Mouse (Mus musculus) megakaryocyte, adult 5-6 weeks (primary cell): ENCODE results near the gene Map3k11. TPM values are rescaled to one million over a fixed set of nuclear protein-coding genes. Genes with fewer than 3 reads are reported as not detected.
A peak's percentile ranks its signal among the peaks of the same experiment; 100 is the strongest.
"Not testable (repeated sequence)": the region's sequence is repeated elsewhere in the genome, so short reads cannot be mapped to it uniquely, and the experiment has no call there.

Source experiments
- ATAC-seq: 2 replicates; pipeline ENCODE4 v1.8.0; 2016; ENCODE audit warnings: mild to moderate bottlenecking, inconsistent platforms; ENCODE audit not compliant: poor library complexity, severe bottlenecking
- total RNA-seq, 2 experiments: library from RNA; stranded (forward) in 1 of 2; stranded (reverse) in 1 of 2; fragments of 153-499, 151-499 nt in 1 of 2; fragments of 221-1000, 200-1000 nt in 1 of 2; gene quantifications; 2 replicates each; pipeline versions ENCODE4 v1.2.3 to v1.2.4; 2015 to 2017

Map3k11 gene
- total RNA-seq, 2 experiments from 2014 or later = 30.3 to 39.8 TPM

GRCm38 (mm10) chr19:5665465-5665864 is 23.1 kb upstream of the Map3k11 start:
- no peak for ATAC-seq

DNA sequence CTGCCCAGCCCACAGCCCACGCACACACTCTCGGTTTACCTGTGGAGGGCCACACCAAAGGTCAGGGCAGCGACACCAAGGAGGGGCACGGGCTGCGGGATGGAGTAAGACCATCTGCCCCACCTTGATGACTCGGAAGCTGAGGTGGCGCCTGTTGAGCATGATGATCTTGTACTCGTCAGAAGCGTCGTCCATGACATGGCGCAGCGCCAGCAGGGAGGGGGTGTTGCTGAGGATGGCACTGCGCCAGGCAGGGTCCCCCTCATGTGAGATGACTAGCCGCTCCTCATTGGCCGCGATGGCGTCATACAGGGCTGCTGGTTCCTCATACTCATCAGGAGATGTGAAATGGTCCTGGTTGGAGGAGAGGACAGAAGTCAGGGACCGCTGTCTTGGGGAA is 22.2 kb upstream of the Map3k11 start:
- ATAC-seq = no peak

DNA sequence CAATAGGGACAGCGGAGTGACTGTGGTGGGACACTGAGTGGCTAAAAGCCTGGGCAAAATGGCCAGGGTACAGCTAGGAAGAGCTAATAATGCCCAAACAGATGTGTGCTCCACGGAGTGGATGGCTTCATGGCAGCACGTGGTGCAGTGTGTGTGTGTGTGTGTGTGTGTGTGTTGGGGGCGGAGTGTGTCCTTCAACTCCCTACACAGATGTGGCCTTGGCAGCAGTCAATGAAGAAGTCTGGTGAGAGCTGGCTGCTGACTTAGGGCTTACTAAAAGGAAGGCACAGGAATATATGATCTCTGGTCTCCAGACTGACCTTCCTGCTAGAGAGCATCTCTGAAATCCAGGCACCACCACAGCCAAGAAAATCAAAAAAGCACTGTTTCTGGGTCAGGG is 20.2 kb upstream of the Map3k11 start:
- no peak for ATAC-seq

GRCm38 (mm10) chr19:5680432-5680831 is 8.1 kb upstream of the Map3k11 start:
- no peak for ATAC-seq

DNA sequence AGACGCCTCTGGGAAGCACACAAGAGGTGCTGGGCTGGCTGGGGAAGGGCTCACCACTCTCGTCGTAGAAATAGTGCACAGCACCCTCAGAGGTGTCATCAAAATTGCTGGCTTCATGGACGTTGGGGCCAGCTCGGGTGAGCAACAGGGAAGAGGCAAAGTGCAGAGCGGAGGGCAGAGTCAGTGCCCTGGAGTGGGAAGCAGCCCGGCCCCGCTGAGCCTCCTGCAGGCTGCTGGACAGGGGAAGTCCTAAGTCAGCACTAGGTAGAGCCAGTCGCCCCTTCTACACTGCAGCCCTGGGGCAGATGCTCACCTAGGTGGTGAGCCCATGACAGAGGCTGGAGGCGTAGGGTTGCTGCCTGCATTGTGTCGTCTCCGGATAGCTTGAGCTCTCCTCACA is 4.3 kb upstream of the Map3k11 start:
- ATAC-seq = no peak

GRCm38 (mm10) chr19:5684985-5685384 is 3.6 kb upstream of the Map3k11 start:
- ATAC-seq = no peak

DNA sequence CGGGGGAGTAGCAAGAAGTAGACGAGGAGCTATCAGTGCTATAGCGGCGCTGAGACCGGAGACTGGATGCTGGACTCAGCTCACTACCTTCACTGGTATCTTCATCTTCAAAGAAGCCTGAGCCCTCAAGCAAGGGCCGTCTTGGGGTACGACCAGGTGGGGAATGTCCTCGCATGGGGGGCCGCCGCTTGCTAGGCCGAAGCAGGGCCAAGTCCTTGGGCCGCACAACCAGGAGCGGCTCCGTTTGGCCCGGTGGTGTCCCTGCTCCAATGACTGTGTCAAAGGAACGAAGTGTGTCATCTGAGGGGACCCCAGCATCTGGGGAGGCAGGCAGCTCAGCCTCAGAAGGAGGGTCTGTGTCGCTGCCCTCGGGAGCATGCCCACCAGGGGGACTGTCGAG is 3.1 kb upstream of the Map3k11 start:
- no peak for ATAC-seq

DNA sequence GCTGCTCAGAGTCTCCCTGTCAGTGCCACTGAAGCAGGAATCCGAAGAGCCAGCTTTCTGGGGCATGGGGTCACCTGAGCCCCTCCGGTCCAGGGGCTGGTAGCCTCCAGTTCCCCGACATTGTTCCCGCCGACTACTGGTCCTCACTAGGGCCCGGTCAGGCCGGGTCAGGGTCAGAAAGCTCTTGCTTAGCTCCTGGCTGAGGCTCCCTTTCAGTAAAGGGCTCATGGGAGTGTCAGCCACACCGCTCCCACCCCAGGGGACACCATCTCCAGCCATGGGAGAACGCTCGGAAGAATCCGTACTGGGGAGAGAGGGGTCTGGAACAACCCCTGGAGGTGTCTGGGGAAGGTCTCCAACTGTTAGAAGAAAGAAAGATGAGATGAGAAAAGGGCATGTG is 2.7 kb upstream of the Map3k11 start:
- ATAC-seq = no peak

DNA sequence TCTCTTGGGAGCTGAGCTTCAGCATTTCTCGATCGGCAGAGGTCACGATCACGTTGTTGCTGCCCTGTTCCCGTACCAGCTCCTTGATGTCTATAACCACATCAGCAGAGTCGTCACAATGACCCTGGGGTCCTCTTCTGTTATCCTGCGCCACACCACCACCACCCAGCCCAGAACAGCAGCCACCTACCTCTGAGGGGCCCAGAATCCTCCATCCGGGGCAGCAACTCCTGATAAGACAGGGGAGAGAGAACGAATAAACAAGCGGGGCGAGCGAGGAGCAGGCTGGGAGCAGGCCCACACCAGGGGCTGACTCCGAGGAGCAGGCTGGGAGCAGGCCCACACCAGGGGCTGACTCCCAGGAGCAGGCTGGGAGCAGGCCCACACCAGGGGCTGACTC is 2.1 kb upstream of the Map3k11 start:
- no peak for ATAC-seq

DNA sequence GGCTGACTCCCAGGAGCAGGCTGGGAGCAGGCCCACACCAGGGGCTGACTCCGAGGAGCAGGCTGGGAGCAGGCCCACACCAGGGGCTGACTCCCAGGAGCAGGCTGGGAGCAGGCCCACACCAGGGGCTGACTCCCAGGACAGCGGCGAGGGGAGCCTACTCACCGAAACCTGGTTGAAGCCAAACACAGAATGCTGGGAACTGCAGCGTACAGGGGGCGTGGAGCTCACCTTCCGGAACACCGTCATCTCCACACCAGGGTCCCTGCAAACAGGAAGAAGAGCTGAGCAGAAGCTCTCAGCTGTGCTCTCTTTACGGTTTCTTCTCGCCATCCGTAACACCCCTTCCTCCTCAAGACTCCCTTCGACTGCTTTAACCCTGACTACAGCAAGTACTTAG is 1.6 kb upstream of the Map3k11 start:
- ATAC-seq = not testable (repeated sequence)

DNA sequence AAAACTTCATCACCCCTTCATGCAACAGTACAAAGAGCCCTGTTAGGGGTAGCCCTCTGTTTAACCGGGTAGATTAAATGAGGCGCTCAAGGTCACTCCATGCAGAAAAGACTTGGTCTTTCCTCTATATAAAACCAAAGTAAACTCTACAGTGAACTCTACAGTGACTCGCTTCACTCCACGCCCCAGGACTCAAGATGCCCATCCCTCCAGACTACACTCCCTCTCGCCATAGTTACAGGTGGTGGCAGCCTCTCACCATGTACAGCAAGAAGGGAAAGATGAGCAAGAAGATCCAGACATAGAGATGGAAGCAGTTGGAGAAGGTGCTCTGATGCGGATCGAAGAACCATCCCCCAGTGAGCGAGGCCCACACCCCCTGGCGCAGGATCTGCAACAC is 804 bp upstream of the Map3k11 start:
- no peak for ATAC-seq

- ATAC-seq = no peak
Measured at GRCm38 (mm10) chr19:5689088-5689428, 516 bp downstream of the Map3k11 start.

GRCm38 (mm10) chr19:5689565-5690342 is 1.2 kb downstream of the Map3k11 start:
- ATAC-seq = peak; percentile 68

- no peak for ATAC-seq
Measured at GRCm38 (mm10) chr19:5690343-5690735, 1.8 kb downstream of the Map3k11 start.

DNA sequence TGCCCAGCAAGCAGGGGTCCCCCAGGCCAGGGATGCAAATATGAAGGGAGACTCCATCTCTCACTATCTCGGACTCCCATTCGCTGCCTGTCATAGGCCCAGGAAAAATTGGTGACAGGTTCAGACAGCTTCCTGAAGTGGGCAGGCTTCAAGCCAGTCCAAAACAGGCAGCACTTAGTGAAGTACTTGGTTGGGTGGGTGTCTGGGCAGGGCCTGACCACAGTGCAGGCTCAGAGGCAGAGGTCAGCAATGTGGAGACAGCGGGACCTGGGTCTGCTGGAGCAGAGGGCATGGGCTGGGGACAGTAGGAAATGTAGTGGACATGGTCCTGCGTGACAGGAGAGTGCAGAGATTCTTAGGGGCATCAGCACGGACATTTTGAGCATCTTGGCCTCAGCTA is 3.1 kb downstream of the Map3k11 start:
- no peak for ATAC-seq

GRCm38 (mm10) chr19:5692086-5692912 is 3.8 kb downstream of the Map3k11 start:
- peak; percentile 23 for ATAC-seq

DNA sequence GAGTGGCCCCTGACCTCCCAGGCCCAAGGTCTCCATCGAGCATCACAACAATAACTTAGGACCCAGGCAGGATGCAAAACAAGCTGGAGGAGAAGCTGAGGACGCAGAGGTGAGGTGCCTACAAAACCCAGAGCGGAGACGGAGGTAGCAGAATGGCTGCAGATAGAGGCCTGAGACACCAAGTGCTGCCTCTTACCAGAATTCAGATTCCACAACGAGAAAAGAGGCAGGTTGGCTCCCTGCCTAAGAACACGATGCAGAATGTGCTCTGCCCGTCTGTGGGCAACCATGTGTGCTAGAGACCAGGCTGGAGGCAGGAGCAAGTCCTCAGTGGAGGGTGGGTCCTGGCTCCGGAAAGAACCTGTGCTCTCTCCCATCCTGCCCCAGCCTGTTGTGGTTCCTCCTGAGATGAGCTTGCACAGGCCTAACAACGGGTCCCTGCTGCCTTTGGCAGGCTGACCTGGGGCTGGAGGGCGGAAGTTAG is 4.4 kb downstream of the Map3k11 start:
- no peak for ATAC-seq

GRCm38 (mm10) chr19:5693801-5694200 is 5.3 kb downstream of the Map3k11 start:
- ATAC-seq = no peak

DNA sequence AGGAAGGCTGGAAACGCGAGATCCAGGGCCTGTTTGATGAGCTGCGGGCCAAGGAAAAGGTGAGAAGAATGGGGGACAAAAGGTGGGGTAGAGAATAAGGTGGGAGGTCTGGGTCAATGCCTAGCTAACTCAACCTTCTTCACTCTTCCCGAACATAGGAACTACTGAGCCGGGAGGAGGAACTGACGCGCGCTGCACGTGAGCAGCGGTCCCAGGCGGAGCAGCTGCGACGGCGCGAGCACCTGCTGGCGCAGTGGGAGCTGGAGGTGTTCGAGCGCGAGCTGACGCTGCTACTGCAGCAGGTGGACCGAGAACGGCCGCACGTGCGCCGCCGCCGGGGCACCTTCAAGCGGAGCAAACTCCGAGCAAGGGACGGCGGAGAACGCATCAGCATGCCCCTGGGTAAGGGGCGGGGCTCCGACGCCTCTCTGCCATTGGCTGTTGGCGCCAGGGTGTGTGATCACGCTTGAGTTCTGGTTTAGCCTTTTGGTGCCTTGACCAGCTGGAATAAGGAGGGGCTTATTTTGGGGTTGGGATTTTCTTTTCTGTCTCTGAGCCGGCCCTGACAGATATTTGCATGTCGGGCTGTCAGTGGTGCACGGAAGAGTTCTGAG is 7.4 kb downstream of the Map3k11 start:
- no peak for ATAC-seq

DNA sequence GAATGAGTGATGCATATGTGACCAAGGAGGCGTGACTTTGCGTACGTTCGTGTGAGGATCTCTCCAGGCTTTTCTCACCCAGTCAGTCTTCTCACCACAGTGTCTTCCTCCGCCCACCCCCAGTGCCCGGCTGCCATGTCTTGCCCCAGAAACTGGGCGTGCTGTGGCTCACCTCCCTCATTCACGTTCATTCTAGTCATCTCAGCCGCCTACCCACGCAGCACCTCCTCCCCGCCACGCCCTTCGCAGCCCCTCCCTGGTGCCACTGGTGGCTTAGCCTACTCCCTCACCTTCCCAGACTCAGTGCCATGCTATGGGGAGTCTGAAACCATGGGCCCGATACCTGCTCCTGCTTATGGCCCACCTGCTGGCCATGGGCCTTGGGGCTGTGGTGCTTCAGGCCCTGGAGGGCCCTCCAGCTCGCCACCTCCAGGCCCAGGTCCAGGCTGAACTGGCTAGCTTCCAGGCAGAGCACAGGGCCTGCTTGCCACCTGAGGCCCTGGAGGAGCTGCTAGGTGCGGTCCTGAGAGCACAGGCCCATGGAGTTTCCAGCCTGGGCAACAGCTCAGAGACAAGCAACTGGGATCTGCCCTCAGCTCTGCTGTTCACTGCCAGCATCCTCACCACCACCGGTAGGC is 15.7 kb downstream of the Map3k11 start, which contains the start of gene Kcnk7:
TSS of gene Kcnk7 (plus strand) at position 205 of the 638 bp plus-strand sequence.
- ATAC-seq = peak; percentile 22; the same call in 1 of the 2 replicates
